Mouse (Mus musculus) kidney, postnatal 14 days (tissue): ENCODE data around the gene Pex26.
A peak's percentile ranks its signal among the peaks of the same experiment; 100 is the strongest.

Experiments
- DNase-seq: peaks from one replicate; pipeline ENCODE4 v3.0.0; 2022; ENCODE audit warnings: mixed read lengths

Pex26 gene

DNA sequence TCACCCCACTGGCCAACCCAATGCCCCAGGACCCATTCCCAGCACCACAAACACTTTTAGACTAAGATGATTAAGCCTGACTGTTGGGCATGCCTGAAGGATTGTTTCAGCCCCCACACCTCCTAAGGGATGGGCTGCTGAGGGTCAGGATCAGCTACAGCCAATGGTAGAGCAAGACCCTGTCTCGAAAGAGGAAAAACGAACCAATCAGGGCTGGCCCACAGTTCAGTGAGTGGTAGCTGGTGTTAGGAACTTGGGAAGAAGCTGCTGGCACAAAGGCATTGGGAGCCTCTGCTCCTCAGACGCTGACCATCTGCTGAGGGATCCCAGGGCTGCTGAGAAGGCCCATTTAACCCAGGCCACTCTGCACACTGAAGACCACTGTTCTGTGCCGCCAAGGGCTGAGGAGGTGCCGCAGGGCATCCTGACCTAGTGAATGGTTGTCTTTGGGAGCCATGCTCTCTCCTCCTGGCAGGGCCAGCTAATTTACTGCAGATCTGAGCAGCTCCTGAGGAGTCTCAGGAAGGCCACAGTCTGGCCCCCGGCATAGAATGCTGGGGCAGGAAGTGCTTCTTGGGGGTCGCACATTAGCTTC is 16.0 kb upstream of the Pex26 start:
- DNase-seq, result no peak

DNA sequence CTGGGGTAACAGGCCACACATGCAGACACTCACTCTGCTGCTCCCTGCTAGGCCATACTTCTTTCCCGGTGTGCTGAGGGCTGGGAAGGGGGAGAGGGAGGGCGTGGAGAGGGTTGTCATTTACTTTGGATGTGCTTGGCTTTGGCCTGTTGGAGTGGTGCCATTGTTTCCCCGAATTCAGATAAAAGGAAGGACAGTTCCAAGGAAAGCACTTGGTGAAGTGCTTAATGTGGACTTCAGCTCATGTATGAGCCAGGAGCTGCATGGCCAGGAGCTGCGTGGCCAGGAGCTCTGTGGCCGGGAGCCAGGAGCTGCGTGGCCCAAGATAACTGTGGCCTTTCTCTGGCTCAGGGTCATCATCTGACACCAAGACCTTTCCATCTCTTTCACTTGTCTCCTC is 12.4 kb upstream of the Pex26 start:
- DNase-seq, result no peak

DNA sequence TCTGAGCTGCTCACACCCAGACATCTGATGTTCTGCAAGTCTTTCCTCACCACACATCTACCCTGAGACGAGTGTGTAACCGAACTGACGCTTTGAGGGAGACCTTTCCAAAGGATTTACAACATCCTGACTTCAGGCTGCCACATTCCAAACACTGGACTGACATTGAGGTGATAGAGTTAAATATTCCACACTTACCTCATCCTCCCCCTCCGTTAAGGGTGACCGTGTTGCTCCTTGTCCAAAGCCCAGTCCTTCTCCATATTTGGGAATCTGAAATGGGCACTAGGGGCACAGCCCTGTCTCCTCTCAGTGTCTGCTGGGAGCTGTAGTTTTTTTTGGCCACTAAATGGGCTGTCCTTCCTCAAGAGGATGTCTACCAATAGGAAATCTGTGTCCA is 10.0 kb upstream of the Pex26 start:
- DNase-seq, result no peak

DNA sequence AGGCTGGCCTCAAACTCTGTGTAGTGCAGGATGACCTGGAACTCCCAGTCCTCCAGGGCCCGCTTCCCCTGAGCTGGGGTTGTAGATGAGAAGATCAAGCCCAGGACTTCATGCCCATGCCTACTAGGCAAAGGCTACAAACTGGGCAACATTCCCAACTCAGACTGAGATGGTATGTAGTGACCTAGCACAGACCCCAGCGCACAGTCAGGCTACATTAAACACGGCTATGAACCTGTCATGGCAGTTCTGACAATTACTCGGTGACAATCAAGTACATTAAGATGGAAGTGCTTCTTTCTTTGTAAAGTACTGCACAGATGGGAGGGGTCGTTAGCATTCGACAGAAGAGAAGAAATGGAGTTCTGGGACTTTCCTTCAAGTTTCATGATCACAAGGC is 8.7 kb upstream of the Pex26 start:
- DNase-seq, result no peak

DNA sequence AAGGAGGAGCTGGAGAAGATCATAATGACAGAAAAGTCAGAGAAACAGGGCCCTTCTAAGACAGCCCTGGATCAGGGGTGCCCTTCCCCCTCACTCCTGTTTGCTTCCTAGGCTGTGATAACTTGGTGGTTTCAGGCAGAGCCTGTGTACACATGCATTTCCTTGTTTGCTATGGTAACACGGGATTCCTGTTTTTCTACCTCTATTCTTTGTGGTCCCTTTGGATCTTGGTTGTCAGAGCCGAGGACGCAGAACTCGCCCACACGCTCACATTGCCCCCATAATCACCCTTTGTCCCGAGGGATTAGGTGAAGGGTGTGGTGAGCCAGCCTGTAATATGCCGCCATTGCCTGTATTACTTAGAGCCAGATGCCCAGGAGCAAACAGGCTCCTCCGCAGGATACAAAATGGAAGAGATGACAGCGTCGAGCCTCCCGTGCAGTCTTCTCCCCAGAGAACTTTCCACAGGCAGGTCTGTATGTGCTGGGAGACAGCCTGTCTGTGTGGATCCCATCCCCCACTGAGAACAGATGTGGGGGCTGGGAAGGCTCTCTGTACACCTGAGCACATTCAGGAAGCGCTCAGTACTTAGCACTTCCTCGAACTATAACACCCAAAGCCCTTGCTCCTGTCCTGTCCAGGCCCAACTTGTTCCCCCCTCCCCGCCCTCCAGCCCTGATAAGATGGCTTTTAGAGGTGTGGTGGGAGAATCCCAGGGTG is 7.3 kb upstream of the Pex26 start:
- DNase-seq, result no peak

- no peak for DNase-seq
These were observed 6.8 kb upstream of the Pex26 start for GRCm38 (mm10) chr6:121176731-121177098.

DNA sequence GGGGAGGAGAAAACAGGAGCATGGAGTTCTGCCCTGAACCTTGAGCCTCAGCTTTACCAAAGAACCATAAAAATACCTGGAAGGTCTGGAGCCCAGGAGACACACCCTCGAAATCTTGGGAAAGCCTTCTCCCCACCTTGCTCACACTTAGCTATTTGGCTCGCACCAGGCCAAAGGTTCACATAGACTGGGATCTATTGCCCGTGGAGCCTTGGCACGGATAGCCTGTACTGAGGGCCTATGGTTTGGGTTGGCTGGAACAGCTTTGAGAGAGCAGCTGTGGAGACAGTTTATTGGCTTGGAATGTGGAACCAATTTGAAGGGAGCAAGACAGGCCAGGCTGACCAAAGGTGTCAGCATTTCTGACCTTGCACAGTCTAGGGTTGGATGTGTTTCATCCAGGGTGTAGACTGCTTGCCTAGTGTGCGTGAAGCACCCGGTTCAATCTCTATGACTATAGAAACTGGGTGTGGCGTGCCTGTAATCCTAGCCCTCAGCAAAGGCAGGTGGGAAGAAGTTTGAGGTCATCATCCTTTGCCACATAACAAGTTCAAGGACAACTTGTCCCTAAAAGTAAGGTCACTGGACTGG is 6.3 kb upstream of the Pex26 start:
- peak; percentile 38 for DNase-seq

DNA sequence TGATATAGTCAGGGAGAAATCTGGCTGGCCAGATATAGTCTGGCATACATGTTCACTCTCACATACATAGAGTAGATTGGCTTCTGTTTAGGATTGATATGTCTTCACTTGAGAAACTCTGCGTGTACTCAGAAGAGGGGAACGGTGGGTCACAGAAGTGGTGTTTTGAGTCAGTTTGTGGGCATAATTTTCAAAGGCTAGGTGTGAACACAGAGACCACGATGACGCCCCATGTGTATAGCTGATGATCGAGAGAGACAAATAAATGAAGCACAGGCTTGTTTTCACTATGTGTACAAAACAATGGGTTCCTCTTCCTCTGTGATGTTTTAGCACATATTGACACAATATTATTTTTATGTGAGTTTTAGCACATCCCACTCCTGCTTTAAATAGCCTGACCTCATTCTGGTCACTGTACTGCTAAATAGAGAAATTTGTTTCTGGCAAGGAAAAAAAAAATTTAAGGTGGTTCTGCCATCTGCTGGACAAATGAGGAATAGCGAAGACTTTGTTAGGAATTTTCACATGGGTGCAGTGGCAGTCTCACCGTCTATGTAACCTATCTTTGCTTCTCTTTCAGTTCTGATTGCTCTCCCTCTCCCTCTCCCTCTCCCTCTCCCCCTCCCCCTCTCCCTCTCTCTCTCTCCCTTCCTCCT is 4.6 kb upstream of the Pex26 start:
- DNase-seq, result peak; percentile 75

- no peak for DNase-seq
These were observed 3.6 kb upstream of the Pex26 start for GRCm38 (mm10) chr6:121179846-121180245.

DNA sequence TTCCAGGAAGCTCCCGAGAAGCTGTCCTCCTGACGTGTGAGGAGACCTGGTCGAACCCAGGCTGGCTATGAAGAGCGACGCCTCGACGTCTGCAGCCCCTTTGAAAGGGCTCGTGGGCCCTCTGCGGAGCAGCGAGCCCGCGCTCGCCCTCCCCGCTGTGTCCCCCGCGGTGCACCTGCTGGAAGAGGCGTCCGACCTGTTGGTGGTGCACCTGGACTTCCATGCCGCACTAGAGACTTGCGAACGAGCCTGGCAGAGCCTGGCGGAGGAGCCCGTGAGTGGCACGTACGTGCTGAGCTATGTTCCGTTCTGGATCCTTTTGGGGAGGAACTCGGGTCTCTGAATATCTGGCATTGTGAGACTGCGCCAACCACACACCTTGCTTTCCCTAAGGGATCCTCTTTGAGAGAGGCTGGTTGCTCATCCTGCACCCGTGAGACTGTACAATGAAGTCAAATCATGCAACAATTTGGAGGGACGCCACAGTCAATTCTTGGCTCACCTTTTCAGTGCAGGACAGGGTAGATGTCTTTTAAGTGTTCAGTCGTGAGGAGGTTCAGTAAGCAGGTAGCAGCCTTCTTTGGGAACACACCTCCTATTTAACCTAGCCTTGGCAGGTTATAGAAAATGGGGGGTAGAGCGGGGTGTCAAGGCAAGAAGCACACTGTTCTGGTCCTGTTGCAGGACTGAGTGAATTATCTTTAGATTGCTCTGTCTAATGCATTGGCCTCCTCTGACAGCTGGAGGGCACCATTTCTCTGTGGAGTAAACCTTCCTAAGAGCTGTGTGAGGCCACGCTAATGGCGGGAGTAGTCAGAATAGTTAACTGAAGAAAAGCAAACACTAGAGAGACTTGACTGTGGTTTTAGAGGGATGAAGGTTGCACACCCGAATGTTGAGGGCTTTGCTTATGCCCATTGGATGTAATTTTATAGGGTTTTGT is 1.0 kb downstream of the Pex26 start:
- peak; percentile 69 for DNase-seq

- no peak for DNase-seq
These were observed 1.8 kb downstream of the Pex26 start for GRCm38 (mm10) chr6:121185232-121185631.

DNA sequence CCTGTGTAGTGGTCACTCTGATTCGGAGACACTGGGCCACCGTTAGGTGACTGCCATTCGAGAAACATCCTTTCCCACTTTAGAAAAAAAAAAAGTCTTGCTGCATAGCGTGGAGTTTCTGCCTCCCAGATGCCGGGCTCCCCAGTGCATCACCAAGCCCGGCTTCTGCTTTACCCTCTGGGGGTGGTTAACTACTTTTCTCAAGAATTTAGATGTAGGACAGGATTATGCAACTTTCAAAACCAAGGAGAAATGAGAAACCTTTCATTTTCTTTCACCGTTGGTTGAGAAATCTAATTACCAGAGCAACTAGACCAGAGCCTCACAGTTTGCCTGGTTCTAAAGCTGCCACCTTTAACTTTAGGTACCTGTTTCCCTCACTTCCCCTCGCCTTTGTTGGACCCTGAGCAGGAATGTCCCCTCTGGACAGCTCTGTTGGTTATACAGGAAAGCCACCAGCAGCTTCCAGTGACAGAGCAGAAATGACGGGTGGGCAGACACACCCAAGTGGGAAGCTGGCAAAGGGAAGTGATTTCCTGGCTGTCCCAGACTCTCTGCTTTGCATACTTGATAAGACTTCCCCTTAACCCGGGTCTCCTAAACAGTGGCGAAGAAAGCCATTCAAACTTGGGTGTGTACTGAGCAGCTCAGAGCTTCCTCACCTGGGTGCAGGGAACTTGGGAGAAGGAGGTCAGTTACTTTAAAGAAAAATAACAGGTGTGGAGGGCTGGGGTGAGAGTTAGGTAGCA is 8.0 kb downstream of the Pex26 start:
- DNase-seq, result peak; percentile 24

GRCm38 (mm10) chr6:121194061-121194955 is 10.8 kb downstream of the Pex26 start:
- no peak for DNase-seq

DNA sequence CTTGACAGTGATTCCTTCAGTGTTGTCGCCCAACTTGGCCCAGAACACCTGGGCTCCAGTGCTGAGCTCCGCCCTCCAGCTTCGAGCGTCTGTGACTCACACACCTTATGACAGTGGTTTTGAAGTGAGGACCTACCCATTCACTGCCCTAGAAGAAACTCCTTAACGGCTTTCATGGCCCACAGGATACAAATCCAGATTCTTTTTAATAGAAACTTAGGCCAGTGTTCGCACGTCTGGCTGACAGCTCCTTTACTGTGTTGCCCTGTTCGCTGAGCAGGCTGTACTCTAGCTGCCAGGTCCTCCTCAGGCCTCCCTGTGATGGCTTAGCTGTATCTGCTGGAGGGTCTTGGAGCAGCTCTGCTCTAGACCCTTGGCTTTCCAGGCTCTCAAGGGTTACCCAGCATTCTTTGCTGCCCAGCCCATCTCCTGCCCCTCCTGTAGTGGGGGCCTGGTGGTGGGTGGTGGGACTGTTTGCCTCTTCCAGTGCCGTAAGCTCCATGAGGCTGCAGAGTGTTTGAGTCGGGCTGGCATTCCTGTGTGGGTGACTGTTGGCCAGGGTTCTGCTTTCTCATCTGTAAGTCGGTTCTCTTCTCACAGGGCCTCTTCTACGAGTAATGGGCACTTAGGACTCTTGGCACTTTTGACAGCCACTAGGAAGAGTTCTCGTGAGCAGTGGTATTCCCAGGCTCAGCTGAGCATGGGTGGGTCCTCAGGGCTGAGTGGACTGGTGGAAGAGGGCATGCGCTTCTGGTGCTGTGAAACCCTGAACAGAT is 11.7 kb downstream of the Pex26 start:
- no peak for DNase-seq

GRCm38 (mm10) chr6:121197807-121198365 is 14.4 kb downstream of the Pex26 start:
- peak; percentile 25 for DNase-seq

DNA sequence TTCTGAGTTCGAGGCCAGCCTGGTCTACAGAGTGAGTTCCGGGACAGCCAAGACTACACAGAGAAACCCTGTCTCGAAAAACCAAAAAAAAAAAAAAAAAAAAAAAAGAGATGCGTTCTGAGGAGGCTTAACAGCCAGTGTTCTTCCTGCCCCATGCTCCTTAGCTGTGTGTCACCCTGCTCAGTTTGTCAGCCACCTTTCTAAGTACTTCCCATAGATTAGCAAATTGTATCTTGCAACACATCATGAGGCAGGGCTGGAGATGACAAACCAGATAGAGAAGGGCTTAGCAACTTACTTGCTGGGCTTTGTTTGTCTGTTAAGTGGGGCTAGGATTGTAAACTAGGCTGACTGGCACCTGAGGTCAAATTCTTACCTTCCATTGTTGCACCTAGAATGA is 17.0 kb downstream of the Pex26 start:
- no peak for DNase-seq

GRCm38 (mm10) chr6:121202026-121202425 is 18.6 kb downstream of the Pex26 start:
- DNase-seq, result no peak

- DNase-seq, result no peak
These were observed 23.0 kb downstream of the Pex26 start for GRCm38 (mm10) chr6:121206481-121206880.

GRCm38 (mm10) chr6:121209584-121209983 is 26.1 kb downstream of the Pex26 start:
- DNase-seq, result no peak
